Mouse (Mus musculus) limb, embryonic 15.5 days (tissue): Measurements from ENCODE around the gene Pard3b. TPM values are rescaled to one million over a fixed set of nuclear protein-coding genes. Genes with fewer than 3 reads are reported as not detected.

Experiments
- ATAC-seq: fragments of 200-750 bp; cut with Nextera tagmentation; 2 replicates; pipeline ENCODE4 v1.8.0; 2017; ENCODE audit warnings: low read depth, moderate TSS enrichment; ENCODE audit not compliant: insufficient number of reproducible peaks, low FRiP score, low TSS enrichment
- H3K27ac ChIP-seq: fragments of 300-500 bp; sonication (generic); 2 replicates; pipeline ENCODE4 v1.5.1; 2015; ENCODE audit warnings: moderate library complexity, mild to moderate bottlenecking, inconsistent platforms
- H3K27me3 ChIP-seq: fragments of 300-500 bp; sonication (generic); 2 replicates; pipeline ENCODE4 v1.6.1; 2015; ENCODE audit warnings: inconsistent platforms
- H3K36me3 ChIP-seq: fragments of 300-500 bp; sonication (generic); 2 replicates; pipeline ENCODE4 v1.6.1; 2015; ENCODE audit warnings: inconsistent platforms
- H3K4me1 ChIP-seq: fragments of 300-500 bp; sonication (generic); 2 replicates; pipeline ENCODE4 v1.6.1; 2015; ENCODE audit warnings: inconsistent platforms
- H3K4me2 ChIP-seq: fragments of 300-500 bp; sonication (generic); 2 replicates; pipeline ENCODE4 v1.6.1; 2015; ENCODE audit warnings: mild to moderate bottlenecking, inconsistent platforms
- H3K4me3 ChIP-seq: fragments of 300-500 bp; sonication (generic); 2 replicates; pipeline ENCODE4 v1.5.1; 2015; ENCODE audit warnings: mild to moderate bottlenecking, inconsistent platforms
- H3K9ac ChIP-seq: fragments of 300-500 bp; sonication (generic); 2 replicates; pipeline ENCODE4 v1.6.1; 2015; ENCODE audit warnings: inconsistent platforms
- H3K9me3 ChIP-seq: fragments of 300-500 bp; sonication (generic); 2 replicates; pipeline ENCODE4 v1.6.1; 2016; ENCODE audit warnings: inconsistent platforms
- WGBS: fragments of 180-500 bp; shearing (Covaris S2); methylation state at CpG from one replicate; pipeline ENCODE4 v1.1.7; 2015; 5-methylcytosine and 5-hydroxymethylcytosine counted together
- polyA plus RNA-seq: library from polyadenylated mRNA; unstranded; fragments of >200 nt; fragmentation: Nextera tagmentation; extraction: Ambion mirVana; gene quantifications from 2 replicates; pipeline ENCODE4 v1.2.1, GENCODE M21; 2015

Pard3b gene
- polyA plus RNA-seq, 1 experiment from 2014 or later = 17.6 TPM

DNA sequence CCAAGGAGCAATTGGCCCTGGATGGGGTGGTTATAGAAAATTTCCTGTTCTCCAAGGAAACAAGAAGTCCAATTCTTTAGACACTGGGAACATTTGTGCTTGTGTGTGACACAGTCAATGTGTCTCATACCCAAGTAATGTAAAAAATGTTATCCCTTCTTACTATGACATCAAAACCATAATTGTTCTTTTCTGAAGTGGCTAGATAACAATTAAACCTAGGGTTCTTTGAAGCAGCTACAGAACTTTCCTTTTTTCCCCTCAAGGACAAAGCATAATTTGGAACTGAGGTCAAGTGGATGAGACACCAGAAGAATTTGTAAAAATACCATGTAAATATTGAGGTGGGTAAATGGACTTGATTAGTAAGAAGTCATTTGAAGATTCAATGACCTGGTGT, 140.1 kb downstream of the Pard3b start:
- no peak overlapping the region for H3K4me2 ChIP-seq
- H3K4me1 ChIP-seq = no peaks in the 10 kb centered on the region
- H3K36me3 ChIP-seq = no peaks in the 10 kb centered on the region
- no peak overlapping the region for H3K27ac ChIP-seq
- no peaks in the 10 kb centered on the region for H3K9me3 ChIP-seq
- no peak for ATAC-seq
- no peaks in the 10 kb centered on the region for H3K27me3 ChIP-seq
- no peak overlapping the region for H3K4me3 ChIP-seq
- H3K9ac ChIP-seq = no peak overlapping the region

DNA sequence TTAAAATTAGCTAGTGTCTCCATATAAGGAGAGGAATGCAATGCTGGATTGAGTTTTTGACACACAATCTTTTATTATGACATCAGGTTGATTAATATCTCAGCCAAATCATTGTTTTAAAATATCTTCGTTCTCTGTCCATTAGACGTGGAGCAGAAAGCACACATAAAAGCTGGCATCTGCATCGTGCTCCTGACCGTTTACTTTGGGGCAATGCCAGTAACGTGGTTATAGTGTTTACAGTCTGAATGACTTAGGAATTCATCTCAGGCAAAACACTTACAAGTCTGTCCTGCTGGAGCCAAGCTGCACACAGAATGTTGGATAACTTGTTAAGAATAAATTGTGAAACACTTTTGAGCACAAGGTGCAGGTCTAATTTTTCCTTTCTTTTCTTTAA, 141.3 kb downstream of the Pard3b start:
- WGBS = 20% methylated on average over 5 of the region's 5 CpGs
- H3K9ac ChIP-seq = no peak overlapping the region

DNA sequence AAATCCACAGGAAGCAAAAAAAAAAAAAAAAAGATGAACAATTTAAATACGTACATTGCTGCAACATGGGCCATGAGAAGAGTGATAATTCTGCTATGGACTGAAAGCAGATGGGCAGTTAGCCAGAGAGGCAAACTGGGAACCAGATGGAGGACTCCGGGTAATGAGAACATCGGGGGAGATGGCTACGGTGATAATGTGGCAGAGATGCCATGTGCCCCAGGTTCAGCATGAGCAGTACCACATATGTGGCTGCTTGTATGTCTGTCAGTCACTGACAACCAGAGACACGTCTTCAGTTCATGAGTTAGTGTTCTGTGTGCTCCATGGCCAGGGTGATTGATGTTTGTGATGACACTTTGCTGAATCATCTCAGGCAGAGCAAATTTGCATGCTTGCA, 157.7 kb downstream of the Pard3b start:
- ATAC-seq = no peak
- no peak overlapping the region for H3K27ac ChIP-seq
- no peaks in the 10 kb centered on the region for H3K27me3 ChIP-seq
- no peak overlapping the region for H3K4me3 ChIP-seq
- WGBS = 66% methylated on average over 5 of the region's 5 CpGs
- H3K36me3 ChIP-seq = no peaks in the 10 kb centered on the region
- no peaks in the 10 kb centered on the region for H3K4me1 ChIP-seq
- no peak overlapping the region for H3K4me2 ChIP-seq
- no peaks in the 10 kb centered on the region for H3K9me3 ChIP-seq
- no peak overlapping the region for H3K9ac ChIP-seq

More for the DNA sequence above, 141.3 kb downstream of the Pard3b start:
- H3K9me3 ChIP-seq = no peaks in the 10 kb centered on the region
- no peaks in the 10 kb centered on the region for H3K36me3 ChIP-seq
- H3K4me1 ChIP-seq = no peaks in the 10 kb centered on the region
- H3K4me2 ChIP-seq = no peak overlapping the region
- no peak for ATAC-seq
- H3K27ac ChIP-seq = no peak overlapping the region
- H3K27me3 ChIP-seq = no peaks in the 10 kb centered on the region
- H3K4me3 ChIP-seq = no peak overlapping the region

DNA sequence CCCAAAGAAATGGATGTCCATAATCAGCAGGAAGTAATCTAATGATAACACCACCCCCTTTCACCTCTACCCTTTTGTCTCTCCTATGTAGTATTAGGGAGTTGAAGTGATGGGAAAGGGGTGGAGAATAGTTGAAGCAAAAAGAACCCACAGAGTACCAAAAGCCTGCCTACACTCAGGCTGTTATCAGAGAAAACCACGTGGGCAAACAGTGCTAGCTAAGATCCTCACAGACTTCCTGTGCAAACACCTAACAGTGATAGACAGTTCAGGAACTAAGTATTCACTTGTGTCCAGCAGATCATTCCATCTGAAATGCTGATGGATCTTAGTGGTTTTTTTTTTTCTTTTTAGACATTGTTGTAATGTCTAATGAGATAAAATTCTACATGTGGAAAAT, 181.6 kb downstream of the Pard3b start:
- H3K4me2 ChIP-seq = no peak overlapping the region
- H3K27ac ChIP-seq = no peak overlapping the region
- no peak for ATAC-seq
- H3K36me3 ChIP-seq = no peaks in the 10 kb centered on the region
- no peak overlapping the region for H3K9ac ChIP-seq
- H3K27me3 ChIP-seq = no peaks in the 10 kb centered on the region
- H3K4me3 ChIP-seq = no peak overlapping the region
- H3K9me3 ChIP-seq = no peaks in the 10 kb centered on the region
- 38% methylated on average over 1 of the region's 1 CpGs for WGBS
- H3K4me1 ChIP-seq = no peaks in the 10 kb centered on the region

DNA sequence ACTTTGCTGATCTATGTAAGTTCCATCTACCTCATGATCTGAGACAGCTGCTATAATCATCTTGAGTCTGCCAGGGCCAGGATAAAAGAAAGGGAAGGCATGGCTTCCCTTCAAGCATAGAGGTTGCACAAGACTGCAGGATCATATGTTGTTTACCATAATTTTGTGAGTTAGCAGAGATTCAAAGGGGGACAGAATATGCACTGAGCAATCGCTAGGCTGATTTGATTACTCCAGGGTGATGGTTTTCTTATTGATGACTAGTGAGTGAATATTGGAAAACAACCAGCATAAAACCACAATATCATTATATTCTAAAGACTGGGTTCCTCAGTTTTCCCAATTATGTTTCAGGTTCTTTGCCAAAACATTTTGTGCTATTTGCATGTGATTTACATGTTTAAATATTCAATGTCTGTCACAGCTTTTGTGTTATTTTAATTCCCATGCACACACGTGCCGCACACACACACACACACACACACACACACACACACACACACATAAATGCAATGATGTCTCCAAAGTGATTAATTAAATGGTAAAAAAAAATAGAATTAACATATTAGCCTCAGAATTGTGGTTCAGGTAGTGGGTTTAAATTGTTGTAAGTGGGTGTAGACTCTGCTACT, 187.1 kb downstream of the Pard3b start:
- Histone ChIP-seq H3K9me3 (no peaks in the 10 kb centered on the region), H3K4me1 (no peaks in the 10 kb centered on the region), H3K4me2 (no peak overlapping the region), H3K36me3 (no peaks in the 10 kb centered on the region), H3K4me3 (no peak overlapping the region), H3K9ac (no peak overlapping the region), H3K27me3 (no peaks in the 10 kb centered on the region), H3K27ac (no peak overlapping the region)
- WGBS = 90% methylated on average over 3 of the region's 3 CpGs
- ATAC-seq = no peak

DNA sequence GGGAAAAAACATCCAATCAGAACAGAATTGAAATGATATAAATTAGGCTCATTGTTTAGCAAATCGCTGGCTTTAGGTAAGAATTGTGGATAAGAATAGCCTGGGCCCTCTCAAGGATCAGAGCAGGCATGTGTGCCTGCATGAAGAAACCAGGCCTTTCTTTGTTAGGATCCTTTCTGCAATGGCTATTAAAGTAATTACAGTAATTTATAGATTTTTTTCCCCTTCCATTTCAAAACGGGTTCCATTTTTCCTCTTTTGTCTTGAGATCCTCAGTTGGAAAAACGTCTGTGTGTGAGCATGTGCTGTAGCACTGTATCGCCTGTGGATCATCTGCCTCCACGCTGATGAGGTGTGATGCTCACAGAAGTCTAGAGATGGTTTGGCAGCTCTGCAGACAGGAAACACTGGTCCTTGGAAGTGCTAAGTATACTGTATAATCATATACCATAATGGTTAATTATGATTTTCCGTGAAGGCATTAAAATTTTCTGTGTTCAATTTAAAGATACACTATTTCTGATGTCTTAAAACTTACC, 198.5 kb downstream of the Pard3b start:
- ATAC-seq = no peak
- no peak overlapping the region for H3K4me2 ChIP-seq
- no peaks in the 10 kb centered on the region for H3K9me3 ChIP-seq
- no peak overlapping the region for H3K4me3 ChIP-seq
- no peak overlapping the region for H3K27ac ChIP-seq
- 45% methylated on average over 6 of the region's 6 CpGs for WGBS
- H3K27me3 ChIP-seq = no peaks in the 10 kb centered on the region
- no peaks in the 10 kb centered on the region for H3K36me3 ChIP-seq
- no peaks in the 10 kb centered on the region for H3K4me1 ChIP-seq
- no peak overlapping the region for H3K9ac ChIP-seq

DNA sequence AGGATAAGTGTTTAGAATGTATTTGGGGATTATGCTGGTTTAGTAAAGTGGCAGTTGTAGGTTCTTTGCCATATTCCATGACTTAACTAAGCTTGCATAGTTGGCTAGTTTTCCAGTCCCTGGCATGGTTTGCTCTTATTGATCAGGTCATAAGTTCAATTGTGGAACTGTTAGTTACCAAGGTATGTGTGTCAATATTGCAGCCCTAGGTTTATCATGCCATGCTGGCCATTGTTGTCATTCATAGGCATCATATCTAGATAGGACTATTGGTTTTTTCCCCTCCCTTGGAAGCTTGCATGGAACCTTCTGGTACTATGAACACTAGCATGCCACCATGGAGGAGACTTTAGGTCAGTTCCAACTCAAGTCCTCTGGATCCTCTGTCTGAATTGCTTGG, 208.0 kb downstream of the Pard3b start:
- ATAC-seq = no peak

DNA sequence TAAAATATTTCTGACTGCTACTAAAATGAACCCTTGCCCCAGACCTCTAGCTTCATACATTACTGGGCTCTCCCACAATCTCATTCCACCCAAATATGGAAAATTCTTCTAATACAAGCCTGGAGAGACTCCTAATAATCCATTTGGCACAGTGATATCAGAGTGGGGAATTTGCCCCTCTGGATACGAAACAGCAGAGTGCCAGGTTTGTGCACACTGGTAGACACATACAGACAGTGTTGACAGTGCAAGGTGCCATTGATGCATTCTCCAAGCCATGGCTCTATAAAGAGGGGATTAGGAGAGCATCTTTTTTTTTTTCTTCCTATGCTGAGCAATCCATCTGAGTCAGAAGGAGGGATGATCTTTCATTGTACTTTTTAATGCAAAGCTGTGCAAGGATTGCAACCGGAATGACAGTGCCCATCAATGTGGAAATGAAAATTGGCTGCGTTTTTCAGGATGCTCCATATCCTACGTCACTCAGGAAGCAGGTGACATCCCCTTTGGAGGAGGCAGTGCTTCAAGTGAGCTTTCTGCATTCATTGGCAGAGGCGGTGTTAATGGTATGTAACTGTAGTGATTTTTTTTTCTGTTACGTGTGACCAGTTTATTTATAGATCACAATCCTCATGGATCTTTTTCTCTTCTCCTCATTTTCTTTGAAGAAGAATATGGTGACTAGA, 210.5 kb downstream of the Pard3b start:
- Histone ChIP-seq H3K9me3 (no peaks in the 10 kb centered on the region), H3K36me3 (no peaks in the 10 kb centered on the region), H3K27me3 (no peaks in the 10 kb centered on the region), H3K9ac (no peak overlapping the region), H3K4me3 (no peak overlapping the region), H3K4me2 (no peak overlapping the region), H3K4me1 (no peaks in the 10 kb centered on the region), H3K27ac (no peak overlapping the region)
- ATAC-seq = no peak
- 72% methylated on average over 6 of the region's 6 CpGs for WGBS

More for the DNA sequence above, 208.0 kb downstream of the Pard3b start:
- Histone ChIP-seq H3K27ac (no peak overlapping the region), H3K4me3 (no peak overlapping the region), H3K36me3 (no peaks in the 10 kb centered on the region), H3K27me3 (no peaks in the 10 kb centered on the region), H3K4me2 (no peak overlapping the region), H3K9me3 (no peaks in the 10 kb centered on the region), H3K4me1 (no peaks in the 10 kb centered on the region), H3K9ac (no peak overlapping the region)

DNA sequence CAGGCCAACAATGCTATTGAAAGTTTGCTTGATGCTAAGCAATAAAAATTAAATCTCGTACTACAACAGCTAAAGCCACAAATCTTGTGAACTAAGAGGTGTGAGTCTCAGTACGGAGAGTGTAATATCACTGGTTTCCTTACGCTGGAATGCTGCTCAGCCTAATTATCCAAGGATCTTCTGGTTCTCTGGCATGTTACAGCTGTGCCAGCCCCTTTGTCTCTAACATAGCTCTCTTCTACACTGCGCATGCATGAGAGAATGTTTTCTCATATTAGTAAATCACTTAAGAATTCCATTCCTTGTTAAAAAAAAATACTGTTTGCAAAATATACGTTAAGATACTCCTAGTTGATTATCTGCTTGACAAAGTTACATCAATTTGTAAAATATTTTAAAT, 211.8 kb downstream of the Pard3b start:
- Histone ChIP-seq H3K4me3 (no peak overlapping the region), H3K36me3 (no peaks in the 10 kb centered on the region), H3K9ac (no peak overlapping the region), H3K27me3 (no peaks in the 10 kb centered on the region), H3K4me1 (no peaks in the 10 kb centered on the region), H3K9me3 (no peaks in the 10 kb centered on the region), H3K27ac (no peak overlapping the region), H3K4me2 (no peak overlapping the region)
- ATAC-seq = no peak
- 48% methylated on average over 5 of the region's 5 CpGs for WGBS

DNA sequence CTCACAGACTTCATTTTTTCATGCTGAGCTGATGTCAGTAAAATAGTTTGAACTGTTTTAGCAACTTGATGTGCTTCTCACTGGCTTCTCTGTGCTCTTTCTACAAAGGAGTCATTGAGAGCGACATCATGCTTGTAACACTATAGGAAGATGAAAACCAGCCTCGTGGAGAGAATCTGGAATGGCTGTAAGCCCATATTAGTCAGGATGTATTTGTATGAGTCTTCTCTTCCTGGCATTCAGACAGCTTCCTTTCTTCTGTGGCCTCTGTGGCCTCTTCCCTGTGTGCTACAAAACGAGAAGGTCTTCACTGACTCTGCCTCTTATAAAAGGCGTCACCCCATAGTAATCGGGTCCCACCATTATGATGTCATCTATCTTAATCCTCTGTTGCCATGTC, 212.6 kb downstream of the Pard3b start:
- no peaks in the 10 kb centered on the region for H3K27me3 ChIP-seq
- no peaks in the 10 kb centered on the region for H3K4me1 ChIP-seq
- no peak overlapping the region for H3K4me2 ChIP-seq
- H3K27ac ChIP-seq = no peak overlapping the region
- H3K9ac ChIP-seq = no peak overlapping the region
- WGBS = 59% methylated on average over 5 of the region's 5 CpGs
- no peaks in the 10 kb centered on the region for H3K36me3 ChIP-seq
- ATAC-seq = no peak
- no peak overlapping the region for H3K4me3 ChIP-seq
- no peaks in the 10 kb centered on the region for H3K9me3 ChIP-seq

DNA sequence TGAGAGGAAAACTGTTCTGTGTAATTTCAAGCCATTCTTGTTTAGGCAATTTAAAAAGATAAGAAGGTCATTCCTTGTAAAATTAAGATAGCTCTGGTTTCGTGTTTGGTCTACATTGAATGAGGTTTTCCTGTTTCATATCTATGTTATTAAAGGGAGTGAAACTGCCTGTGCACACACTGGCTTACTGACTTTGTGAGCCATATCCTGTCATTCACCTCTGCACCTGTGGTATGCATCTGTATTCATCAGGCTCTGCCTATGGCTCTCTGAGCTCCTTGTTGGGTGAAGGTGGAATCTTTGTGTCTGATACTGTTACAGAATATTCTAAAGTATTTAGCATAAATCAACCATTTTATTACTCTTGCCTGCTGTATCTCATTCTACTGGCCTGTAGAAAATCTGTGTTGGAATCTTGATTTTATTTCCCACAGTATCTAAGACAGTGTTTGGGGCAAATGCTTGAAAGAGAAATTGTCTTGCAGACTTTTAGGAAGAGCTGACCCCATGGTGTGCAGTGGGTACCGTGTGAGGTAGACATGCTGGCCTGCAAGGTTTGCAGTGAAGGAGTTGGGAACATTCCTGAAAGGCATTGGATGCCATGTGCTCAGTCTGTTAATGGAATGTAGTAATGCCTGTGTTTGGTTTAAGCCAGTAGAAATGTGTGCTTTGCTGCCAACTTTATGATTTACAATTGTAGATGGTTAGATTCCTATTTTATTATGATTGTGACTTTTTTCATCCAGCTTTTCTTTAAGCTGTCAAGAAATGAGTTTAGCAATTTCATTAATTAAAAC, 228.9 kb downstream of the Pard3b start:
- no peaks in the 10 kb centered on the region for H3K36me3 ChIP-seq
- H3K9ac ChIP-seq = no peak overlapping the region
- WGBS = 60% methylated on average over 2 of the region's 2 CpGs
- no peak overlapping the region for H3K4me2 ChIP-seq
- H3K27ac ChIP-seq = no peak overlapping the region
- ATAC-seq = no peak
- H3K27me3 ChIP-seq = no peaks in the 10 kb centered on the region
- no peaks in the 10 kb centered on the region for H3K4me1 ChIP-seq
- no peaks in the 10 kb centered on the region; the same call in 1 of the 2 replicates for H3K9me3 ChIP-seq
- H3K4me3 ChIP-seq = no peak overlapping the region

DNA sequence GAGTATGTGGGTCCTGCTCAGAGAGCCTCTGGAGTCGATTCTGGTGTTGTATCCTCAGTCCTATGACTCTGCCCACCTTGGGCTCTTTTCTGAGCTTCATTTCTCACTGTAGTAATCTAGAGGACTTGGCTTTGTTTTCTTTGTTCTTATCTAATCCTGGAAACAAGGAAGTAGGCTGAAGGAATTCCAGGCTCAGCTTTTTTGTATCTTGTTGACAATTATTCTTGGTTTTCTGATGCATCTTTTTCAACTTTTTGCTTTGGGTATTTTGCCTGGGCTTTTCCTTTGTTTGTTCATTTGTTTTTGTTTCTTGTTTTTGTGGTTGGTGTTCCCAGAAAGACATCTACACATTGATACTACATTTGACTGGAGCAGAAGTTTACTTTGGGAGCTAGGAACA, 236.3 kb downstream of the Pard3b start:
- H3K4me3 ChIP-seq = no peak overlapping the region
- no peaks in the 10 kb centered on the region for H3K4me1 ChIP-seq
- no peaks in the 10 kb centered on the region for H3K27me3 ChIP-seq
- H3K9me3 ChIP-seq = no peaks in the 10 kb centered on the region
- H3K27ac ChIP-seq = no peak overlapping the region
- H3K36me3 ChIP-seq = no peaks in the 10 kb centered on the region
- no peak for ATAC-seq
- H3K4me2 ChIP-seq = no peak overlapping the region
- WGBS = 93% methylated on average over 1 of the region's 1 CpGs
- H3K9ac ChIP-seq = no peak overlapping the region
